Mouse (Mus musculus) lung, postnatal 25 days (tissue): ENCODE results near the gene Tnfrsf1a.

Experiments
- DNase-seq: peaks from one replicate; pipeline ENCODE4 v3.0.0; 2022; ENCODE audit warnings: low spot score

The Tnfrsf1a gene

DNA sequence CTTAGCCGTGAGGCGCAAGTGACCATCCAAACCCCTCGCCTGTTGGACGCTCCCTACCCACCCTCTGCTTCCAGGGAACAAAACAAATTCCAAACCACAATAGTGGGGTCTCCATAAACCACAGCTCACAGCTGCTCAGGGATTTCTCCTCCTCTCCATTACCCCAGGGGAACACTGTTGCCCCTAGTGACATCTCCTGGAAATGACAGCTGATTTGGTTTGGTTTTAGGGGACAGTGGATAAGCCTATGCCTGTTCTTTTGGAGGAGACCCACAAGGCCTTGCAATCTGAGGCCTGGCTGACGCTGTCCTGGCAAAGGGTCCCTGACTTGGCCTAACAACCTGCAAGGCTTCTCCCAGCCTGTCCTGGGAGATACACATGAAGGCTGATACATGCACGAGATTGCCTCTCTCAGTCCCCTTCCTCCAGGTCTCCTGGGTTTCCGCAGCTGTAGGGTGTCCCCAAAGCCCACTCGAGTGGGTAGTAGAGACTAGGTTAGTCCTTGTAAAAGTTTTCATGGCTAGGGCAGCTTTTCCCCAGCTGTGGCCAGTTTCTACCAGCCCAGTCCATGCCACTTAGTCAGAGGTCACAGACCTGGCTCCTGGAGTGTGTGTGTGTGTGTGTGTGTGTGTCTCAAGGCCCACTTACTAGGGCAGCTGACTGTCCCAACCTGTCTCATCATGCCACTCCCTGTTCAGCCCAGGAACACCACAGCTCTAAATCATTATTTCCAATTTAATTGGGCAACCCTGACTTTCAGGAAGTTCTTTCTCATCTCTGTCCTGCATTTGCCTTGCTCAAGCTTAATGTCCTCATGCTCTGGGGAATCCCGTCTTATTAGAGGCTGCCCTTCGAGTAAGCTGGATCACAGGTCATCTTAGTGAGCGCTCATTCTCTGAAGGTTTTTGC, 36.2 kb downstream of the Tnfrsf1a start:
- DNase-seq = peak; percentile 45

DNA sequence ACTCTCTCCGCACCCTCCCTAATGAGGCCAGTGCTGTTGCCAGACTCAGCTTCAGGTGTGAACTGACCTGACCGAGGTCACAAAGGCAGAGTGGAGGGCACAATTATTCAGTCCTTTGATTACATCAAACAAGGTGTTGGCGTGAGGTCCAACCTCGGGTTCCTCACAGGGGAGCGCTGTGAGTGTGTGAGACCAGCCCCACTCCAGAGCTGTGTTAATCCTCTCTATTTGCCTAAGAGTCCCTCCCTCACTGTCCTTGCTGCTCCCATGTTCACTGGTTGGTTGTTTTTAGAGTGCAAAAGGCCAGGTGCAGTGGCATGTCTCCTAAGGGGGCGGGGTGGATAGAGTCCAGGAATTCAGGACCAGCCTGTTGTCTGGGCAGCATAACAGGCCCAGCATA, 36.9 kb downstream of the Tnfrsf1a start:
- no peak for DNase-seq

DNA sequence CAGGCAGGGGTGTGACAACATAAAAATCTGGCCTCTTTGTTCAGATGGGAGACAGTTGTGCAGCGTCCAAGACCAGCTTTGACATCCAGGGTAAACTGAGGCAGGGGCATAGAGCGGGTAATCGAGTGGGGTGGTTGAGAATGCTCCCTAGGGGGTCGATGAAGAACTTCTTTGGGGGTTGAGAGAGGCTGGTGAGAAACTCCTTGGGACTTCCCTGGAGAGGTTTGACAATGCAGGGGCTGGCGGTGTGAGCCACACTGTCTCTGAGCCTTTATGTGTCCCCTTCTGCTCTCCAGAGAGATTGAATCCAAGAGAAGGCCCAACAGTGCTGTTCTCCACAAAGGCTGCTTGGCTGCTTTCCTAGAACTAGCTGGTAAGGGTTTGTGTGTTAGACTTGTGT, 40.7 kb downstream of the Tnfrsf1a start:
- DNase-seq = no peak

DNA sequence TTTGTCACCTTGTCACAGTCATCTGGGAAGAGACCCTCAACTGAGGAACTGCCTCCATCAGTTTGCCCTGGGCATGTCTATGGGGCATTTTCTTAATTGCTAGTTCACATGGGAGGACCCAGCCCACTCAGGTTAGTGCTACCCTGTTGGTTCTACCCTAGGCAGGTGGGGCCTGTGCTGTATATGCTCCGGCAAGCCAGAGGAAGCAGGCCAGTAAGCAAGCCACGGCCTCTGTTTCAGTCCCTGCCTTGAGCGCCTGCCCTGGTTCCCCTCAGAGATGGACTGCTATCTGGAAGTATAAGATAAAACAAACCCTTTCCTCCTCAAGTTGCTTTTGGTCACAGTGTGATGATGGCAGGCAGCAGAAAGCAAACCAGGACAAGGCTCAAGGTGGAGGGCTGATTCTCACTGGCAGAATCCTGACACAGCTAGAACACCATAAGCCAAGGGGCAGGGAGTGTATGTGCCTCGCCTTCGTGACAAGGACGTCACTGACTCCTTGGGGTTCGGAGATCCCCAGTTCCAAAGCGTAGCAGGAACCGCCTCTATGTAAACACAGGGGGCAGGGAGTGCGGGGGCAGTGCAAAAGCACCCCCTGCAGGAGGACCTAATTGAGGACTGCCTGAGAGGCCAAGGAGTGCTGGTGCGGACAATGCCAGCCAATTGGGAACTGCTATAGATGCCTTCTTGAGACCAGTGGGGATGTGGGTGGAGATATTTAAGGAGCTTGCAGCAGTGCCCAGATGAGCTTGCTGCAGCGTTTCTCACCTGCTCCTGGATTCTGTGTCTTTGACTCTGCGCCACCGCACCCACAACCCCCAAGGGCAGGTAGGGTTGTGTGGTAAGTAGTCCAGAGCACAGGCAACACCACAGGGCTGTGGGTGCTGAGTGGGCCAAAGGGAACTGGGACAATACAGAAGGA, 56.6 kb downstream of the Tnfrsf1a start:
- no peak for DNase-seq

DNA sequence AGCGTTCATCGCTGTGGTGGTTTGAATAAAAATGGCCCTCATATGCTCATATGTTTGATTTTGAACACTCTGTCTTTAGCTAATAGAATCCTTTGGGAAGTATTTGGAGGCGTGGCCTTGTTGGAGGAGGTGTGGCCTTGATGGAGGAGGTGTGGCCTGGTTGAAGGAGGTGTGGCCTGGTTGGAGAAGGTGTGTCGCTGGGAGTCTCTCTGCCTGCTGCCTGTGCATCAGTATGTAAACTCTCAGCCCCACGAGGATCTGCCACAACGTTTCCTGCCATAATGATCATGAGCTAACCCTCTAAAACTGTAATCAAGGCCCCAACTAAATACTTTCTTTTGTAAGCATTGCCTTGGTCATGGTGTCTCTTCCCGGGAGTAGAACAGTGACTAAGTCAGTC, 58.1 kb downstream of the Tnfrsf1a start:
- no peak for DNase-seq

DNA sequence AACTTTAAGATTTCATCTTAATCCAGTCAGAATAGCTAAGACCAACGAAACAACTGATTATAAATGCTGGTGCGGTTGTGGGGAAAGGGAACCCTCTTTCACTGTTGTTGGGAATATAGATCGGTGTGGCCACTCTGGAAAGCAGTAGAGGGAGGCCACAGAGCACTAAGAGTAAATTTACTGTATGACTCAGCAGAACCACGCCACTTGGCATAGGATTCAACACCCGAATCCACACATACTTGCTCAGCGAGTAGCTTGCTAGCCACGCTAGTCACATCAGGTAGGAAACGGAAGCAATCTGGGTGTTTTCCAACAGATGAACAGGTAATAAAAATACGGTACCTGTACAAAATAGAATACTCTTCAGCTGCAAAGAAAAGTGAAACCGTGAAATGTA, 58.5 kb downstream of the Tnfrsf1a start:
- no peak for DNase-seq

DNA sequence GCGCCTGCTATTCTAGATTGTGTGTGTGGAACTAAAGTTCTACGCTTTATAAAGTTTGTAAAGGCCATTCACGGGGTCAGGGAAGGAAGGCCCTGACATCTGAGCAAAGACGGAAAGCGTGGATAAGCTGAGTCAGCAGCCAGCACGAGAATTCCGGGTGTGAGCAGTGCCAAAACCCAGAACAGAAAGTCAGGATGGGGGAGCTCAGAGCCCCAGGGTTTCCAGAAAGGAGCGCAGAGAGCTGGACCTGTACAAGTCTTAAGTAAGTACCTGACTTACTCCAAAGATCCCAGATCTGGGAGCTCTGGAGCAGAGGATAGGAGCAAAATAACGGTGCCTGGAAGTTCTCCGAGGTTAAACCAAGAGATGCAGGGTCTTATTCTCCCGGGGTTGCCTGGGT, 61.4 kb downstream of the Tnfrsf1a start:
- no peak for DNase-seq

DNA sequence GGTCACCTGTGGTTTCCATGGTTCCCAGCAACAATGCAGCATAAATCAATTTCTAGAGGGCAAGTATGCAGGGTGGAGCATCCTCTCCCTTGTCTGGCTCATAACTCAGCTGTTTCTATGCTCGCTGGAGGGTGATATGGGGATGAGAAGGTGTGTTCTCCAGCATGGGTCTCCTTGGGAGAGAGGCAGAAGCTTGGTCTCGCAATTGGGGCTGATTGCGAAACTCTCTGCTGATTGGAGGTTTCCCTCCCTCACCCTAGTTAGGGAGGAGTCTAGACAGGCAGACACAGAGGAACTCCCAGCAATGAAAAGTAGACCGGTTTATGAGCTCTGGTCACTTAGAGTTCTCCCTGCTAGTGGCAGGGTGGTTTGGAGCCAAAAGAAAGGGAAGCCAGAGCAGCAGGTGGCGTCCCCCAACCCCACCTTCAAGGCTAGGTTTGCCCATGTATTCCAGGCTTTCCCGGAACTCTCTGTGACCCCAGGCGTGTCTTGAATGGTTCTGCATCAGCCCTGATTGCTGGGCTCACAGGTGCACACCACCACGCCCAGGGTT, 61.9 kb downstream of the Tnfrsf1a start:
- peak; percentile 56 for DNase-seq

DNA sequence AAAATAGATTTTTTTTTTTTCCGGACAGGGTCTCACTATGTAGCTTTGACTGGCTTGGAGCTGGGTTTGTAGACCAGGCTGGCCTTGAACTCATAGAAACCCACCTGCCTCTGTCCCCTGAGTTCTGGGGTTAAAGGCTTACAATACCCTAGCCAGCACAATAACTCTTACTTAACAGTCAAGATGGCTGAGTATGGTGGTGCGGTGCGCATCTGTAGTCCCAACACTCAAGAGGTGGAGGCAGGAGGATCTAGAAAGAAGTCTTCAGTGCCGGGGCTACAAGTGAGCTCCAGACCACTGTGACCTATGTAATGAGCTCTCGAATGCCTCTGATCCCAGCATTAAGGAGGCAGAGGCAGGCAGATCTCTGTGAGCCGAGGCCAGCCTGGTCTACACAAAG, 62.5 kb downstream of the Tnfrsf1a start:
- DNase-seq = no peak
